Mouse (Mus musculus) midbrain, embryonic 12.5 days (tissue): ENCODE results near the gene Dalrd3. TPM values are rescaled to one million over a fixed set of nuclear protein-coding genes. Genes with fewer than 3 reads are reported as not detected.

Experiments
- ATAC-seq: fragments of 200-750 bp; cut with Nextera tagmentation; 2 replicates; pipeline ENCODE4 v1.8.0; 2017; ENCODE audit warnings: low read depth, moderate TSS enrichment, moderate library complexity; ENCODE audit not compliant: low FRiP score
- H3K27ac ChIP-seq: fragments of 300-500 bp; sonication (generic); replicated peaks from 2 replicates; pipeline ENCODE4 v1.5.1; 2016; ENCODE audit warnings: mild to moderate bottlenecking
- H3K27me3 ChIP-seq: fragments of 300-500 bp; sonication (generic); 2 replicates; pipeline ENCODE4 v1.6.1; 2016; ENCODE audit warnings: mild to moderate bottlenecking
- H3K36me3 ChIP-seq: fragments of 300-500 bp; sonication (generic); 2 replicates; pipeline ENCODE4 v1.6.1; 2016
- H3K4me1 ChIP-seq: fragments of 300-500 bp; sonication (generic); 2 replicates; pipeline ENCODE4 v1.6.1; 2016
- H3K4me2 ChIP-seq: fragments of 300-500 bp; sonication (generic); replicated peaks from 2 replicates; pipeline ENCODE4 v1.6.1; 2016; ENCODE audit warnings: mild to moderate bottlenecking, moderate library complexity
- H3K4me3 ChIP-seq: fragments of 300-500 bp; sonication (generic); 2 replicates; pipeline ENCODE4 v1.5.1; 2016; ENCODE audit warnings: mild to moderate bottlenecking
- H3K9ac ChIP-seq: fragments of 300-500 bp; sonication (generic); replicated peaks from 2 replicates; pipeline ENCODE4 v1.6.1; 2016; ENCODE audit warnings: mild to moderate bottlenecking, moderate library complexity
- H3K9me3 ChIP-seq: fragments of 300-500 bp; sonication (generic); 2 replicates; pipeline ENCODE4 v1.6.1; 2016; ENCODE audit warnings: mild to moderate bottlenecking
- WGBS: fragments of 180-500 bp; shearing (Covaris S2); methylation state at CpG from one replicate; pipeline ENCODE4 v1.1.7; 2016; 5-methylcytosine and 5-hydroxymethylcytosine counted together
- polyA plus RNA-seq: library from polyadenylated mRNA; unstranded; fragments of >200 nt; fragmentation: Nextera tagmentation; extraction: Ambion mirVana; gene quantifications from 2 replicates; pipeline ENCODE4 v1.2.1, GENCODE M21; 2016

Dalrd3 gene
- polyA plus RNA-seq = 251 and 260 TPM in 2 replicates

DNA sequence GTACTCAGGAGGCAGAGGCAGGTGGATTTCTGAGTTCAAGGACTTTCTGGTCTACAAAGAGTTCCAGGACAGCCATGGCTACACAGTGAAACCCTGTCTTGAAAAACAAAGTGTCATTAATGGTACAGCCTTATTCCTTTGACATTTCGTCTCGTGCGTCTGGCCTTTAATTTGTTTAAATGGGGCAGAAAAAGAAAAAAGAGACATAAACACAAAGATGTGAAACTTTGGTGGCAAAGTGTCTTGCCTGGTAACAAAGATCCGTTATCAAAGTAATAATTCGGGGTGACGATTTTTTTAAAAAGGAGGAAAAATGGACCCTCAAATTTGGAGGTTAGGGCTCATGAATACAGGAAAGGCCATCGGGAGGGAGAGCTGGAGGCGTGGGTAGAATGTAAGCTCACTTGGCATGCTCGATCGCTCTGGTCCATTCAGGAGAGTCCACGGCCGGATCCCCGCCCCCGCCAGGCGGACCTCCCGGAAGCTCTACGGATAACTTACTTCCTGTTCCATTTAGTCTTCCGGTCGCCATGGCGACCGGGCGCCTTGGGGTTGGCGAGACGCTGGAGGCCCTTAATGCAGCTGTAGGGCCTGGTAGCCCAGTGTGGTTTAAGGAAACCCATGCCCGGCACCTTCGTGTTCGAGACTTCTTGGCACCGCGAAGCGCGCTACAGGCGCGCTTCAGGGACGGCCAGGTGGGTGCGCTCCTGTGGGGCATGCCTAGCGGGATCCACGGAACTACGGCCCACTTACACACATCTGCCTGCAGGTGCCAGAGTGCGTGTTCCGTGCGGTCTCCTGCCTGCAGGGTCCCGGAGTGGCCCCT lies at the start of gene Dalrd3:
TSS of gene Dalrd3 (plus strand) at position 506 of the 826 bp plus-strand sequence.
- ATAC-seq = peak; percentile 63
- Histone ChIP-seq H3K27me3 (no peaks in the 10 kb centered on the region), H3K4me2 (peak within 1 kb of the TSS; percentile 99), H3K9me3 (no peaks in the 10 kb centered on the region), H3K4me3 (peak within 1 kb of the TSS; percentile 63), H3K9ac (peak within 1 kb of the TSS; percentile 68), H3K36me3 (peaks cover 47% of the 10 kb centered on the region), H3K27ac (peak within 1 kb of the TSS; percentile 74), H3K4me1 (peaks cover 54% of the 10 kb centered on the region)
- 7% methylated on average over 42 of the region's 42 CpGs for WGBS

DNA sequence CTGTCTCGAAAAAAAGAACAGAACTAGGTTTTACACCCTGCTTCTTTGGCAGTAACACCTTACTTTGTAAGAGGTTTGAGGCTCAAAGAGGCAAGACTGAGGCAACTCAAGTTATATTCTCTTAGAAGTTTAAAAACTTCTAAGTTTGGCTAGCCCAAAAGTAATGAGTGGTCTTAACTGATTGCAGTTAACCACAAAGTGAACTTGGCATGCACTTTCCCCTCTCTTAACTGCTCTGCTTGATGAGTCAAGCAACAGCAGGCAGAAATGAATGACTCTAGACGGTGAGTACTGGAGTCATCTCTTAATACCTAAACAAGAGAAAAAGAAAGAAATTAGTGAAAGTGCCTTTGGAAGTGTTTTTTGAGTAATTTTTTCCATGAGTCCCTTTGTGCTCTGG lies 48.1 kb upstream of the Dalrd3 start:
- Histone ChIP-seq H3K4me3 (no peak overlapping the region), H3K27ac (no peak overlapping the region), H3K27me3 (no peaks in the 10 kb centered on the region), H3K9ac (no peak overlapping the region), H3K9me3 (no peaks in the 10 kb centered on the region), H3K4me1 (peaks cover 24% of the 10 kb centered on the region), H3K36me3 (peaks cover 16% of the 10 kb centered on the region; the same call in 1 of the 2 replicates), H3K4me2 (no peak overlapping the region)
- 89% methylated on average over 2 of the region's 2 CpGs for WGBS
- no peak for ATAC-seq

DNA sequence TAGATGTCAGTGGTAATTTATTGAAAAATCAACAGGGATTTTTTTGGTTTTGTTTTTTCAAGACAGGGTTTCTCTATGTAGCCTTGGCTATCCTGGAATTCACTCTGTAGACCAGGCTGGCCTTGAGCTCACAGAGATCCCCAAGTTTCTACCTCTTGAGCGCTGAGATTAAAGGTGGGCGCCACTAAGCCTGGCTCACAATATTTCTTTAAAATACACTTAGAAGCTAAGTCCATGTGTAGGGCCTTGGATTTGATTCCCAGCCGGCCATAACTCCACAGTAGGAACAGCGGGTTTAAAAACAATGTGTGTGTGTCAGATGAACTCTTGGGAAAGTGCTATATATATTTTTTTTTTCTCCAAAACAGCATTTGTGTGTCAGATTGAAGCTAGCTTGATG lies 46.3 kb upstream of the Dalrd3 start:
- WGBS = 98% methylated on average over 4 of the region's 4 CpGs
- H3K36me3 ChIP-seq = peaks cover 23% of the 10 kb centered on the region

DNA sequence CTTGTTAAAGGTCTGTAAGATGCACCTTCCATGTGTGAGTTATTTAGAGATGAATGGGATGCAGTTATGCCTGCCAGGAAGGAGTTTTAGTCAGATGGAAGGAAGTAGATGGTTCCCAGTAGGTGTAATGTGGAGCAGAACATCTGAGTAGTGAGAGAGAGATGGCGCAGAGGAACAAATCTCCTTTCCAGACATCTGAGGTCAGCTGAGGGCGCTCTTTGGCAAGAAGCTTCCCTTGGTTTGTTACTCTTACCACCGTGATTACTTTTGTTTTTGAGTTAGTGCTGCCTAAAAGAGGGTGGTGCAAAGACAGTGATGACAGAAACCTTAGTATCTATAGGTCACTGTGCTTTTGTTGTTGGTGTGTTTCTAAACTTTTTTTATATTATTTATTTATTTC lies 44.3 kb upstream of the Dalrd3 start:
- H3K9me3 ChIP-seq = no peaks in the 10 kb centered on the region
- no peak overlapping the region for H3K4me3 ChIP-seq
- 90% methylated on average over 3 of the region's 3 CpGs for WGBS
- no peak overlapping the region for H3K27ac ChIP-seq
- H3K36me3 ChIP-seq = peaks cover 36% of the 10 kb centered on the region
- no peak overlapping the region for H3K9ac ChIP-seq
- ATAC-seq = no peak
- H3K4me2 ChIP-seq = no peak overlapping the region
- H3K4me1 ChIP-seq = peaks cover 8% of the 10 kb centered on the region; the same call in 1 of the 2 replicates
- no peaks in the 10 kb centered on the region for H3K27me3 ChIP-seq

More for the DNA sequence above, 46.3 kb upstream of the Dalrd3 start:
- no peak overlapping the region for H3K4me2 ChIP-seq
- peaks cover 24% of the 10 kb centered on the region for H3K4me1 ChIP-seq
- no peak overlapping the region for H3K9ac ChIP-seq
- no peak overlapping the region for H3K27ac ChIP-seq
- H3K9me3 ChIP-seq = no peaks in the 10 kb centered on the region
- H3K4me3 ChIP-seq = no peak overlapping the region
- H3K27me3 ChIP-seq = no peaks in the 10 kb centered on the region
- ATAC-seq = no peak

DNA sequence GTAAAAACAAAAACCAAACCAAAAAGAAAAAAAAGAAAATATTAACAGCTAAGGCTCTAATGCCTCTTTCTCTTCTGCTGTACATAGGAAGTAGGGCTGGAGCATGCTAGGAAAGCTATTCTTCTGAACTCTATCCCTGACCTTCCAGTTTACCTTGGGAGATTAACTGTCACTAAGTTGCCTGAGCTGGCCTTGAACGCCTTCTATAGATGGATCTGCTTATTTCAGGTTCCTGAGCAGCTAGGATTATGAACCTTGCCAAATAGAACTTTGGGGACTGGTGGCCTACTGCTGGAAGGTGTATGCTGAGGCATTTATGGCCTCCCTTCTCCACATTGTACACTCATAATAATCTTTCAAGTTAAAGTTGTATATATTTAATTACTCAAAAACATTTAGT lies 38.7 kb upstream of the Dalrd3 start:
- Histone ChIP-seq H3K27me3 (no peaks in the 10 kb centered on the region), H3K9ac (no peak overlapping the region), H3K4me2 (no peak overlapping the region), H3K36me3 (peaks cover 80% of the 10 kb centered on the region), H3K4me3 (no peak overlapping the region), H3K27ac (no peak overlapping the region), H3K4me1 (no peaks in the 10 kb centered on the region), H3K9me3 (no peaks in the 10 kb centered on the region)
- 90% methylated on average over 1 of the region's 1 CpGs for WGBS
- ATAC-seq = no peak

DNA sequence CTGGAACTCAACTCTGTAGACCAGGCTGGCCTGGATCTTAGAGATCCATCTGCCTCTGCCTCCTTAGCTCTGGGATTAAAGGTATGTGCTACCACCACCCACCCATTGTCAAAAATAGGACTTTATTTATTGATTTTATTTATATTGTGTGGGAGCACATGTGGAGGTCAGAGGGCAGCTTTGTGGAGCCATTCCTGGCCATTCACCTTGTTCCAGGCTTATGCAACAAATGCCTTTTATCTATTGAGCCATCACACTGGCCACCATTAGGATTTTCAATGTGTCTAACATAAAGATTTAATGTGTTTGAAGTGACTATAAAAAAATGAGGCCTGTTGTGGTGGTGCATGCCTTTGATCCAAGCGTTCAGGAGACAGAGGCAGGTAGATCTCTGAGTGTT lies 38.2 kb upstream of the Dalrd3 start:
- no peaks in the 10 kb centered on the region for H3K4me1 ChIP-seq
- H3K4me2 ChIP-seq = no peak overlapping the region

DNA sequence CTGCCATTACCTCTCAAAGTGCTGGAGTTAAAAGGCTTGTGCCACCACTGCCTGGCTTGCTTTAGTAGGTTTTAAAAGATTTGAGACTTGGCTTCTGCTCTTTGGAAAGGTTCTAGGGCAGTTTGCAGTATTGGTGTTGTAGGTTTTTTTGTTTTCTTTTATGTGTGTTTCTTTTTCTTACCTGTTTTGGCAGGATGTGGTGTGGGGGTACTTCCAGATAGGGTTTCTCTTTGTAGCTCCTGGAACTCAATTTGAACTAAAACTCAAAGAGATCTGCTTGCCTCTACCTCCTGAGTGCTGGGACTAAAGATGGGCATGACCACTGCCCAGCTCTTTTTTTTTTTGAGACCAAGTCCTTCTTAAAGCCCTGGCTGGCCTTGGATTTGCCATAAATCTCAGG lies 28.8 kb upstream of the Dalrd3 start:
- Histone ChIP-seq H3K9me3 (no peaks in the 10 kb centered on the region), H3K9ac (no peak overlapping the region), H3K27ac (no peak overlapping the region), H3K4me1 (no peaks in the 10 kb centered on the region), H3K4me2 (no peak overlapping the region), H3K4me3 (no peak overlapping the region), H3K27me3 (no peaks in the 10 kb centered on the region), H3K36me3 (peaks cover 87% of the 10 kb centered on the region)
- ATAC-seq = no peak

More for the DNA sequence above, 38.2 kb upstream of the Dalrd3 start:
- no peaks in the 10 kb centered on the region for H3K27me3 ChIP-seq
- WGBS = 94% methylated on average over 1 of the region's 1 CpGs
- no peak for ATAC-seq
- no peaks in the 10 kb centered on the region for H3K9me3 ChIP-seq
- no peak overlapping the region for H3K4me3 ChIP-seq
- H3K36me3 ChIP-seq = peaks cover 85% of the 10 kb centered on the region
- H3K9ac ChIP-seq = no peak overlapping the region
- no peak overlapping the region for H3K27ac ChIP-seq

DNA sequence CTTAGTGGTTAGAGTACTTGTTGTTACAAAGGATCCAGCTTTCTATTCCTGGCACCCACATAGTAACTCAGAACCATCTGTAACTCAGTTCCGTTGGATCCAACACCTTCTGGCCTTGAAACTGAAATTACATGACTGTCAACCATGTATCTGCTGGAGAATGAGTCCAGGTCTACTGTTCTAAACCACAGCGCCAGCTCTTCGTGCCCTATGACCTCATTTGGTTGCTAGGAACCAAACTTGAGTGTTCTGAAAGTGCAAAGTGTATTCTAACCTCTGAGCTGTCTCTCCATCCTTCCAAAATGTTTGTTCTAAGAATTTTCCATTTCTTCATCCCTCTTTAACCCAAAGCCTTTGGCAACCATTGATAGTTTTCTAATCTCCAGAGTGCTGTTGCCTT lies 23.7 kb upstream of the Dalrd3 start:
- no peak for ATAC-seq
- Histone ChIP-seq H3K9me3 (no peaks in the 10 kb centered on the region), H3K27ac (no peak overlapping the region), H3K36me3 (peaks cover 92% of the 10 kb centered on the region), H3K27me3 (no peaks in the 10 kb centered on the region), H3K4me2 (no peak overlapping the region), H3K4me3 (no peak overlapping the region), H3K4me1 (no peaks in the 10 kb centered on the region), H3K9ac (no peak overlapping the region)
- WGBS = 96% methylated on average over 3 of the region's 3 CpGs

DNA sequence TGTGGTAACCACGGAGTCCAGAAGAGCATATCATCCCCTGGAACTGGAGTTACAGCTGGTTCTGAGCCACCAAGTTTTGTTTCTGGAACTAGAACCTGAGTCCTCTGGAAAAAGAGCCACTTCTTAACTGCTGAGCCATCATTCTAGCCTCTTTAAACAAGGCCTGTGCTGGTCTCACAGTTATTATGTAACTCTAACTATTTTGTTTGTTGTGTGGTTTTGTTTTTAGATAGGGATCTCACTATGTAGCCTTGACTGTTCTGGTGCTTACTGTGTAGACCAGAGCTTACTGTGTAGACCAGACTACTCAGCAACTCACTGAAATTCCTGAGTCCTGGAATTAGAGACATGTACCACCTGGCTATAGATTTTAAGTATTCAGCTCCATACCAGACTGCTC lies 22.8 kb upstream of the Dalrd3 start:
- H3K9ac ChIP-seq = no peak overlapping the region
- no peak overlapping the region for H3K4me2 ChIP-seq
- ATAC-seq = no peak
- WGBS = 91% methylated on average over 1 of the region's 1 CpGs
- no peaks in the 10 kb centered on the region for H3K9me3 ChIP-seq
- H3K27me3 ChIP-seq = no peaks in the 10 kb centered on the region
- peaks cover 88% of the 10 kb centered on the region for H3K36me3 ChIP-seq
- no peak overlapping the region for H3K27ac ChIP-seq
- no peak overlapping the region for H3K4me3 ChIP-seq
- H3K4me1 ChIP-seq = no peaks in the 10 kb centered on the region

DNA sequence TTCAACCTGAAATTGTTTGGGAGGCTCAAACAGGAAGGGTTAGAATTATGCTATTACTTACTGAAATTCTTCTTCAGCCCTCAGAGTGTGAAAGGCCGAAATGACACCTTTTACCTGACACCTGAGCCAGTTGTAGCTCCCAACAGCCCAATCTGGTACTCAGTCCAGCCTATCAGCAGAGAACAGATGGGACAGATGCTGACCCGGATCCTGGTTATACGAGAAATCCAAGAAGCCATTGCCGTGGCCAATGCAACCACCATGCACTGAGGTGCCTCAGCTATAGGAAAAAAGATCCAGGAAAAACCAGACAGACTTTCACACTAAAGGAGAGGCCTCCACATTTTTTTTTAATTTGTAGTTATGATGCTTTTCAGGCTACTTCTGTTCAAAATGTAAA lies 10.5 kb upstream of the Dalrd3 start:
- Histone ChIP-seq H3K36me3 (peaks cover 75% of the 10 kb centered on the region), H3K27me3 (no peaks in the 10 kb centered on the region), H3K4me3 (no peak overlapping the region), H3K9ac (no peak overlapping the region), H3K4me1 (peaks cover 13% of the 10 kb centered on the region), H3K9me3 (no peaks in the 10 kb centered on the region), H3K4me2 (no peak overlapping the region), H3K27ac (0 out of 2 replicates have a peak overlapping the region, but pooled peaks have one; percentile 42)
- no peak for ATAC-seq
- WGBS = 89% methylated on average over 4 of the region's 4 CpGs

DNA sequence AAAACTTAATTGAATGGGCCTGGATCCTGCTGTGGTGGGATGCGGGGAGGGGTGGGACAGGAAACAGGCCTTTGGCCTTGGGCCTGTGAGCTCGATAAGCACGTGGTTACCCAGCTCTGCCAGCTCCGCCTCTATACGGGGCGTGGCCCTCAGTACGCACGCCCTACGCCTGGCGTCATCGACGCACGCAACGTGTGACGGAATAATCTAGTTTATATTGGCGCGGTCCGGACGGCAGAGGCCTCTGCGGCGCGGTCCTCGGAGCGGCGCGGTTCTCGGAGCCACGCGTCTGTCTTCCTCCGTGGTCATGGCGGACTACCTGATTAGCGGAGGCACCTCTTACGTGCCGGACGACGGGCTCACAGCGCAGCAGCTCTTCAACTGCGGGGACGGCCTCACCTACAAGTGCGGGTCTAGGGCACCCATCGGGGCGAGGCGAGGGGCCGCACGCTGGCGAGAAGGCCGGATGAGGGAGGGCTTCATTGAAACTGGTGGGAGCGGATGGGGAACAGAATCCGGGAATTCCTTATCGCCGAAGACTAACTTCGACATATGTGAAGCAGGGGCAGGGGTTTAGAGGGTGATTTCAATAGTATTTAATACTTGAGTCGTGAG lies 9.4 kb upstream of the Dalrd3 start, which contains the start of gene Impdh2:
TSS of gene Impdh2 (plus strand) at position 60 of the 615 bp plus-strand sequence.
- peak within 1 kb of the TSS; percentile 66 for H3K27ac ChIP-seq
- WGBS = under 1% methylated on average over 52 of the region's 53 CpGs

DNA sequence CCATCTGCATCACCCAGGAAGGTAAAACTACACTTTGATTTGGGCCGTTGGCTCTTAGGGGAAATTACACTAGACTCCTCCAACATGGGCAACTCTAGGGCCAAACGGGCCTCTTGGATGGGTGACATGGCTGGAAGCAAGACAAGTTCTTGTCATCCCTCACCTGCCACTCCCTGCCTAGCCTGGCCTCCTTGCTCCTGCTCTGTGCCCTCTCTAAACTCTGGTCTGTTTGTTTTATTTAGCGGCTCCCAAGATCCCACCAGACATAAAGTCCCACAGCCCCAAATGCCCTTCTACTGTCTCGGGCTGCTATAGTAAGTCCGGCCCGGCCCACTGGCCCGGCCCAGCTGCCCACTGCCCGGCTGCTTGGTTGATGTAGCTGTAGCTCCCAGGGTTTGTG lies 6.0 kb upstream of the Dalrd3 start:
- WGBS = 90% methylated on average over 8 of the region's 8 CpGs

More for the DNA sequence above, 9.4 kb upstream of the Dalrd3 start, which contains the start of gene Impdh2:
- peaks cover 13% of the 10 kb centered on the region for H3K4me1 ChIP-seq
- peaks cover 75% of the 10 kb centered on the region for H3K36me3 ChIP-seq
- H3K9me3 ChIP-seq = no peaks in the 10 kb centered on the region
- peak within 1 kb of the TSS; percentile 79 for H3K9ac ChIP-seq
- peak within 1 kb of the TSS; percentile 72 for H3K4me2 ChIP-seq
- no peaks in the 10 kb centered on the region for H3K27me3 ChIP-seq
- peak within 1 kb of the TSS; percentile 59 for H3K4me3 ChIP-seq
- ATAC-seq = peak; percentile 99

More for the DNA sequence above, 6.0 kb upstream of the Dalrd3 start:
- no peak overlapping the region for H3K9ac ChIP-seq
- no peaks in the 10 kb centered on the region for H3K27me3 ChIP-seq
- H3K4me3 ChIP-seq = no peak overlapping the region
- H3K4me2 ChIP-seq = no peak overlapping the region
- peaks cover 52% of the 10 kb centered on the region for H3K36me3 ChIP-seq
- H3K9me3 ChIP-seq = no peaks in the 10 kb centered on the region
- ATAC-seq = no peak
- no peak overlapping the region for H3K27ac ChIP-seq
- peaks cover 36% of the 10 kb centered on the region for H3K4me1 ChIP-seq
